Mouse (Mus musculus) ovary, postnatal 14 days (tissue): ENCODE data around the gene Hoxa1.
A peak's percentile ranks its signal among the peaks of the same experiment; 100 is the strongest.

Experiments used
- DNase-seq: peaks from one replicate; pipeline ENCODE4 v3.0.0; 2022; ENCODE audit warnings: low spot score

Hoxa1 gene

GRCm38 (mm10) chr6:52158276-52159051, at the start of gene Hoxa1:
Gene Hoxa1 (minus strand): TSS chr6:52158317.
- DNase-seq: no peak

- no peak for DNase-seq
These were observed 49.5 kb upstream of the Hoxa1 start for GRCm38 (mm10) chr6:52207684-52207976.

GRCm38 (mm10) chr6:52206882-52207683, 49.0 kb upstream of the Hoxa1 start:
- no peak for DNase-seq

GRCm38 (mm10) chr6:52205638-52206621, 47.8 kb upstream of the Hoxa1 start:
- no peak for DNase-seq

- no peak for DNase-seq
These were observed 47.1 kb upstream of the Hoxa1 start for GRCm38 (mm10) chr6:52205221-52205620.

- DNase-seq: peak; percentile 78
These were observed 46.1 kb upstream of the Hoxa1 start, which contains the start of gene Hoxa5 for GRCm38 (mm10) chr6:52204050-52204752. Gene Hoxa5 (minus strand): TSS chr6:52204587.

GRCm38 (mm10) chr6:52203371-52204049, 45.4 kb upstream of the Hoxa1 start:
- DNase-seq: no peak

GRCm38 (mm10) chr6:52203121-52203370, 44.9 kb upstream of the Hoxa1 start:
- no peak for DNase-seq

- DNase-seq: no peak
These were observed 44.4 kb upstream of the Hoxa1 start for GRCm38 (mm10) chr6:52202362-52203120.

GRCm38 (mm10) chr6:52201269-52201668, 43.2 kb upstream of the Hoxa1 start:
- no peak for DNase-seq

- DNase-seq: no peak
These were observed 42.7 kb upstream of the Hoxa1 start for GRCm38 (mm10) chr6:52200751-52201250.

- no peak for DNase-seq
These were observed 42.1 kb upstream of the Hoxa1 start for GRCm38 (mm10) chr6:52200073-52200750.

- DNase-seq: no peak
These were observed 39.2 kb upstream of the Hoxa1 start for GRCm38 (mm10) chr6:52197271-52197670.

GRCm38 (mm10) chr6:52196811-52197210, 38.7 kb upstream of the Hoxa1 start:
- no peak for DNase-seq

- no peak for DNase-seq
These were observed 36.6 kb upstream of the Hoxa1 start for GRCm38 (mm10) chr6:52194690-52195089.

GRCm38 (mm10) chr6:52191860-52192550, 33.9 kb upstream of the Hoxa1 start:
- peak; percentile 80 for DNase-seq

GRCm38 (mm10) chr6:52190906-52191810, 33.0 kb upstream of the Hoxa1 start, which contains the start of gene Hoxa4:
Gene Hoxa4 (minus strand): TSS chr6:52191753.
- no peak for DNase-seq

- no peak for DNase-seq
These were observed 32.3 kb upstream of the Hoxa1 start for GRCm38 (mm10) chr6:52190410-52190809.
